Mouse (Mus musculus) megakaryocyte, embryonic 14.5 days (primary cell): ENCODE results near the gene Rpl5.

ENCODE experiments used
- FLI1 ChIP-seq: IDR thresholded peaks from 2 replicates; pipeline ENCODE4 v1.6.1; 2012; ENCODE audit warnings: low read length, inconsistent platforms, mixed read lengths
- GATA1 ChIP-seq: IDR thresholded peaks from 3 replicates; pipeline ENCODE4 v1.6.1; 2012; ENCODE audit warnings: mixed read lengths, low read length, inconsistent platforms, borderline replicate concordance

- TF ChIP-seq FLI1 (no peak), GATA1 (no peak)
Observed at GRCm38 (mm10) chr5:107889994-107890888, 10.1 kb upstream of the Rpl5 start.
